Mouse (Mus musculus): ENCODE measurements around the gene Gm15517.
"Not testable (repeated sequence)": the region's sequence is repeated elsewhere in the genome, so short reads cannot be mapped to it uniquely, and the experiment has no call there.

Gene Gm15517

DNA sequence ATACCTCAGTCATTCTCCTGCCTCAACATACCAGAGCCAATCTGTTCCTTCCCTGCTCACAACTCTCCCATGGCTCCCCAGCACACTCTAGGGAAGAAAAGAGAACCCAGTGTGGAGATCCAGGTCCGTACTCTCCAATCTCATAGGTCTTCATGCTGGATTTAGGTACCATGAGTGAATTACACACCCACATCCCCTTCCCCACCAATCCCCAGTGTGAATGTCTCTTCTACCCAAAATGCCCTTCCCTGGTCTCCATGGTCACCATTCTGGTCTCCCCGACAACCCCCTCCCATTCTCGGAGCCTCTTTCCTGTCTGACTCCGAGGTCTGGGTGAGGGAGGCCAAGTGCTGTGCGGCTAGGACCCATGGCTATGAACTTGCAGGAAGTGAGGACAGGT is at the start of gene Gm15517:
Gene Gm15517, plus strand, starts transcription at position 301 of the 400 bp plus-strand sequence.
- DNase-seq (ENCODE audit: low spot score in 2 of 2): no peak

DNA sequence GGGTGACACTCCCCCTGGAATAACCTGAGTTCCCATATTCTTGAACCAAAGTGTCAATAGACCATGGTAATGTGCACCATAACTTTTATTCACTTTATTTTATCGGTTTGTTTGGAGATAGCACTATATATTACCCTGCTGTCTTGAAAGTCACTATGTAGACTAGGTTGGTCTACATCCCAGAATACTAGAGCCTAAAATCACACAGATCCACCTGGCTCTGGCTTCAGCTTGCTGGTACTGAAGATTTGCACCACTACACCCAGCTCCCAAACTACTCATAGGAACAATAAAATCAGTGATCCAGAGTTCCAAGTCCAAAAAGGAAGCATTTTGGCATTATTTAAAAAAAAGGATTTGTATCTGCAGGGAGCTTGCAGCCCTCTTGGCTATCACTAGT is 45.6 kb upstream of the Gm15517 start, which contains the start of gene Klk1b5:
Gene Klk1b5, plus strand, starts transcription at position 301 of the 400 bp plus-strand sequence.
- DNase-seq (ENCODE audit: low spot score in 2 of 2): no peak

DNA sequence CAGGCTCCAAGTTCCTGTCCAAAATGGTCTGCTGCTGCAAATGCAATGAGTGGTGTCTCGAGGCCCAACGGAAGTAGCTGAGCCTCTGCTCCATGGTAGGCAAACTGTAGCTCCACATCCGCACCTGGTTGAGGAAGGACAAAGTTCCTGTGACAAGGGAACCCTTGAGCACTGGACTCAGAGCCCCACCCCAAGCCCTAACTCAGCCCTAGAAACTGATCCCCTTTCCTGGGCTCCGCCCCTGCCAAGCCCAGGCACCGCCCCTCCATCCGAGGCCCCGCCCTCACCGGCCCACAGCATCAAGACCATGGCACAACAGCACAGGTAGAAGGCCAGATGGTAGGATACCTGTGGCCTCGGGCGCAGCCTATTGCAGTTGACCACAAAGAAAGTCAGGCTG is 39.6 kb upstream of the Gm15517 start:
- not testable (repeated sequence) for DNase-seq (ENCODE audit: low spot score in 2 of 2)

DNA sequence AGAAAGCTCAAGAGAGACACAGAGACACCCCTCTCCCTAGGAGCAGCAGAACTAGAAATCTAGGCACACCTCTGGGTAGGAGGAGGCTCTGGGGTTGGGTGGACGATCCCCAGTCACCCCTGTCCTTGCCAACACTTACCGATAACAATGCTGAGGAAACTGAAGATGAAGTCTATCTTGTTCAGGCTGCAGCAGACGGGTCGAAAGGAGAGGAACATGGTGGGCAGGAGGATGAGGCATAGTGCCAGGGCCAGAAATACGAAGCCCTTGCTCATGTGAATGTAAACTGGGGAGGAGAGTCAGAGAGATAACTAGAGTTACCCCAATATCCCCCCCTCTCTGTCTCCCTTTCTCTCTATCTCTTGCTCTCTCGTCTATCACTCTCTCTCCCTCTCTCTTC is 38.9 kb upstream of the Gm15517 start:
- DNase-seq (ENCODE audit: low spot score in 2 of 2): not testable (repeated sequence)

DNA sequence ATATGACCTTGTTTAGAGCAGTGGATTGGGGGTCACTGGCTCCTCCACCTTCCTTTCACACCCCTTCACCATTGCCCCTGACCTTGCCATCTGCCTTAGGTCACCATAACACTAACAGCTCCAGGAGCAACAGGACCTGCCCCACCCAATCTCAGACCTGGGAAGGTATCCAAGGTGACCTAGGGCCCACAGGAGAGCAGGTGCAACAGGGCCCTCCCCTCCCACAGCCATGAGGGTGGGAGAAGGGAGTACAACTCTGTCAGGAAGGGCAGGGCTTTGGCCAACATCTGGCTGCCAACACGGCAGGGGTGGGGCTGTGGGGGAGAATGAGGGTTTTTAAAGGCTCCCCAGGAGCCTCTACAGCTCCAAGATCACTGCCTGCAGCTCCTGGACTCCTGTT is 36.2 kb upstream of the Gm15517 start, which contains the start of gene Klk1:
Gene Klk1, plus strand, starts transcription at position 285 of the 400 bp plus-strand sequence.
- DNase-seq (ENCODE audit: low spot score in 2 of 2): no peak

DNA sequence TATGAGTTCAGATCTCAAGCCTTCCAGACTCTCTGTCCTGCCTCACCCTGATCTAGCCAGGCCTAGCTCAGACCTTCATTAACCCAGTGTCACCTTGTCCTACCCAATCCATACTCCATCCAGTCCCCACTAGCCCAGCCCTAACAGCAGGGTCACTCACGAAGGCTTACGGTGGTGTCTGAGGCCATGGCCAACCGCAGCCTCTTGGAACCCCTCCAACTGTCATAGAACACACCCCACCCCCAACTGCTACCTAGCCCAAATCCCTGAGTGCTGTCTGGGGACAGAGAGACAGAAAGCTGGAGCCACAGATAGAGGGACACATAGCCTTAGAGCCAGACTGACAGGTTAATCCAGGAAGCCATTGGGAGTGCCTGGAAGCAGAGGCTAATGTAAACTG is 25.3 kb upstream of the Gm15517 start, which contains the start of gene Gm36864:
Gene Gm36864, plus strand, starts transcription at position 269 of the 400 bp plus-strand sequence.
- DNase-seq (ENCODE audit: low spot score in 2 of 2): no peak

DNA sequence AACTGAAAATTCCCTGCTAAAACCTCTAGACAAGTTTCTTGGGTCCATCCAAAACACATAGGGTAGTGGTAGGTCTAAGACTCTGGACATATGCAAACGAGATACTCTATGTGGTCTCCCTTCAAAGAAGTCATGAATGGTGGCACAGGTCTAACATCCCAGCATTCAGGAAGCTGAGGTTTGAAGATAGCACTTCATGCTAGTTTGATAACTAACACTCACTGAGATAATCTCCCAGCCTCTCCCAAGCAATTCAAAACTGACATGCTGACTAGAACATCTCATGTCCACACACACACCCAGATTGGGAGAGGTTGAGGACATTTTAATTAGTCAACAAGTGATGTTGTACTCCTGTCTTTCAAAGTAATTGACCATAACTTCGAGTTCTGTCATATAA is 21.3 kb upstream of the Gm15517 start:
- no peak for DNase-seq (ENCODE audit: low spot score in 2 of 2)

DNA sequence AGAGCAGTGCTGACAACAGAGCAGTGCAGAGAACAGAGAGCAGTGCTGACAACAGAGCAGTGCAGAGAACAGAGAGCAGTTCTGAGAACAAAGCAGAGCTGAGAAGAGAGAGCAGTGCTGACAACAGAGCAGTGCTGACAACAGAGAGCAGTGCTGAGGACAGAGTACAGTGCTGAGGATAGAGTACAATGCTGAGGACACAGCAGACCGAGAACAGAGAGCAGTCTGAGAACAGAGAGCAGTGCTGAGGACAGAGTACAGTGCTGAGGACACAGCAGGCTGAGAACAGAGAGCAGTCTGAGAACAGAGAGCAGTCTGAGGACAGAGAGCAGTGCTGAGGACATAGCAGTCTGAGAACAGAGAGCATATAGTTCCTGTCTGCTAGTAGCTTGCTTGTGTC is 20.5 kb upstream of the Gm15517 start:
- DNase-seq (ENCODE audit: low spot score in 2 of 2): no peak

DNA sequence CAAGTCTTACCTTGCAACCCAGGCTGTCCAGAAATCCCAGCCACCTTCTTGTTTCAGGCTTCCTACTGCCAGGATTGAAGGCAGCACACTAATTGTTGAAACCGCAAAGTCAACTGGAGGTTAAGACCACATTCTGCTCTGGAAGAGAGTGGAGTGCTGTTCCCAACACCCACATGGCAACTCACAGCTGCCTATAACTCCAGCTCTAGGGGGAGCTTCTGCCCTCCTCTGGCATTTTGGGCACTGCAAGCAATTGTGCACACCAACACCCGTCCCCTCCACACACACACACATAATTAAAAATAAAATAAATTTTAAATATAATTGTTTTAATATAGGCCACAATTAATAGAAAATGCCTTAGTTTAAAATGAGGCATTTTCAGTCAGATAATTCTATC is 20.1 kb upstream of the Gm15517 start:
- DNase-seq (ENCODE audit: low spot score in 2 of 2): no peak

DNA sequence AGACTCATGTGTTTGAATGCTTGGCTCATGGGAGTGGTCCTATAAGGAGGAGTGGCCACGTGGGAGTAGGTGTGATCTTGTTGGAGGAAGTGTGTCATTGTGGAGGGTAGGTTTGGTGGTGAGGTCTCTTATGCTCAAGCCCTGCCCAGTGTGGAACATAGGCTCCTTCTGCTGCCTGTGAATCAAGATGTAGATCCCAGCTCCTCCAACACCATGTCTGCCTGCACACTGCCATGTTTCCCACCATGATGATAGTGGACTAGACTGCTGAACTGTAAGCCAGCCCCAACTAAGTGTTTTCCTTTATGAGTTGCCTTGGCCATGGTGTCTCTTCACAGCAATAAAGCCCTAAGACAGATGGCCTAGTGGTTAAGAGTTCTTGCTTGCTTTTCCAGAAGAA is 17.2 kb upstream of the Gm15517 start:
- no peak for DNase-seq (ENCODE audit: low spot score in 2 of 2)

DNA sequence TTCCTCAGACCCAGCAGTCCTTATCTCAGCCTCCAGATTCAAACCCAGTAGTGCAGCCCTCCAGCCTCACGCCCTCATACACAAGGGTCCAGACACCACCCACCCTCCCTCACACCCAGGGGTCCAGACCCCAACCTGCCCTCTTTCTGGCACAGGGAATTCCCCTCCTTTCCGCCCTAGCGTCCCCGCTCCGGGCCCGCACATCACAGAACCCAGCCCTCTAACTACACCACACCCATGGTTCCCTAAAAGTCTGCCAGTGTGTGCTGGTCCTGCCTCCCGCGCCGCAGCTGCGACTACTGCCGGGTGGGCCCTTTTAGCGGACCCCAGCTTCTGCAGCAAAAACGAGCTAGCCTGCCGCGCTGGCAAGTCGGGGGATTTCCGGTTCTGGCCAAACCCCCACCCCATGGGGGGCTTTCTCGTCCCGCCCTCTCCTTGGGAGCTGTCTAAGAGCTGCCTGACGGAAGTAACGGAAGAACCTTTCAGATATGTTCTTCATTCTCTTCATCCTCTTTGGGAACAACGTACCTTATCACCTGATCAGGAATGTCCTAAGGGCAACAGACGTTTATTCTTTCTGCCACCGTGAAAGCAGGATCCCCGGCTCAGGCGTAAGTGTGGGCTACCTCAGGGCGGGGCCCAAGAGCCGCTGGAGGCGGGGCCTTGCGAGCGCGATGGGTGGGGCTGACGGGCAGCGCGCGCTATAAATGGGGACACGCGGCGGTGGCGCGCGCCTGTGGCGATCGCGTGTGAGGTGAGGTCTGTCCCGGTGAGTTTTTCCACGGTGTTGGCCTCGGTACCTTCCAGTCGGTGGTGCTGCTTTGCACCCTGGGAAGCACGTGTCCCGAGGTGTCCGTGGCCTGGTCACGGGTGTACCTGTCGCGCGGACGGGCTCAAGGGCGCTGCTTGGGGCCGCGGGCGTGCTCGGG is 14.9 kb upstream of the Gm15517 start, which contains the start of the genes 1700028J19Rik and 2410002F23Rik:
Gene 1700028J19Rik, minus strand, starts transcription at position 641 of the 929 bp plus-strand sequence.
Gene 2410002F23Rik, plus strand, starts transcription at position 668 of the 929 bp plus-strand sequence.
- peak; percentile 91 to 97 for DNase-seq (ENCODE audit: low spot score in 2 of 2)

DNA sequence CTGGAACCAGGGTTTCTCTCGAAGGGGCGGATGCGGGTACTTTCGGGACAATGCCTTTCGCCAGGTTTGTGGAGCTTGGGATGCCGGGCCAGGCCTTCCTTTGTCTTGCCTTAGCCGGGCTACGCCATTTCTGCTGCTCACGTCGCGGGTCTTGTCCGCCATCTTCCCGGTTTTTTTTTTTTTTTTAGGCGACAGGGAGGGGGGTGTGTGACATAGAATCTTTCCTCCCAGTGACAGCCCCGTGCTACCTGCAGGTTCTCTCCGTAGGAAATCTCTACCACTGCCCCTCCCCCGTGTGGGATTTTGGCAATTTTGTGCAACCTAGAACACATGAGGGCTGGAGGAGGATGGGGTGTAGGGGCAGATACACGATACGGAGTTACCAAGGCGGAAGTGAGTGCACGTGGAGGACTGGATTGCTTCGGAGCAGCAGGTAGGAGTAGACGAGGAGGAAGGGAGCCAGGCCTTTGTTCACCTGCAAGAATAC is 14.2 kb upstream of the Gm15517 start:
- DNase-seq (ENCODE audit: low spot score in 2 of 2): peak; percentile 32 to 70

DNA sequence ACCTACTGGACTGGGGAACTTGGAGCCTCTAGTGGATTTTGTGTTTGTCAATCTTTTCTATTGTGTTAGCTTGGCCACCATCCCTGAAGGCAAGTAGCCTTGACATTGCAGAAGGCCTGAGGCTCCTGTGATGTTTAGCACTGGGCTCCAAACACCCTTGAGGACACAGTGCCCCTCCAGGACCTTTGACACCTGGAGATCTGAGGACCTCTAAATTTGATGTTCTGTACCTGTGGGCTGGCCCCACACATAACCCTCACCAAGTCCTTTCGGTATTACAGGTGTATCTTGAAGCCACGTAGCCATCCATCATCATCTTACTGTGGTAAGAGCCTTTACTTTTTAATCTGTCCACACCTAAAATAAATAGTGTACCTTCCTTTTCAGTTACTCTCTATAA is 13.3 kb upstream of the Gm15517 start:
- no peak for DNase-seq (ENCODE audit: low spot score in 2 of 2)

DNA sequence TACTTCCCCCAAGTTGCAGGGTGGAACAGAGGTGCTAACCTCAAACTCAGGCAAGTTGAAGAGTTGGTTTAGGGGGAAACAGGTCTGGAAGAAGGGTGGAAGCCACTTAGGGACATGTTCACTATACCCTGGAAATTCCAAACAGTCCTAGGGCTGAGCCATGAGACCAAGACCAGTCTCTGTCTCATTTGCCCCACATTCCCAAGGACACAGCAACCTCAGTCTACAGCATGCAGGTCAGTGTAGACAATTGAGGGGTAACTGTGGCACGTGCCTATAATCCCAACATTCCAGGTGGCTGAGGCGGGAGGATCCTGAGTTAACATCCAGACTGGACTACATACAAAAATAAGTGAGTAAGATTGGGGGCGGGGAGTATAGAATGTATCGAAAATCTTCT is 12.0 kb upstream of the Gm15517 start:
- DNase-seq (ENCODE audit: low spot score in 2 of 2): no peak

DNA sequence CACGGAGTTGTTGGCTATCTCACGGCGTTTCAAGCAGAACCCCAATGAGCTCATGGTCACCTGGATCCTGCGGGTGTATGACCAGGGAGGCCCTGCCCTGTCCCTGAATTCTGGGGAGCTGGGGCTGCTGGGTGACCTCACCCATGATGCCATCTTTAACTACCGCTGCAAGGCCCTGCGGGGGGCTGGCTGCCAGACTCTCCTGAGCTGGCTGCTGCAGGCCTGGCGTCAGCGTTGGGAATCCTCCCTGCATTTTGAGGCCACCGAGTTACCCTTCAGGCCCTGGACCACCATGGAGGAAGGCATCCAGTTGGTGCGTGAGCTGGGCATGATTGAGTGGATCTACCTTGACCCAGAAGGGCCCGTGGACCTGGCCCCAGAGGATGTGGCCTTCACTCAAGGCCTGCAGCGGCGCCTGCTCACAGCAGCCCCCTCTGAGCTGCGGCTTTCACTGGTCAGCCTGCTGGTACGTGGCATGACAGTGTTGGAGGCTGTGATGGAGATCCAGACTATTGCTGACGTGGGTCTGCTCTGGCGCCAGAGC is 10.4 kb upstream of the Gm15517 start:
- DNase-seq (ENCODE audit: low spot score in 2 of 2): not testable (repeated sequence)

DNA sequence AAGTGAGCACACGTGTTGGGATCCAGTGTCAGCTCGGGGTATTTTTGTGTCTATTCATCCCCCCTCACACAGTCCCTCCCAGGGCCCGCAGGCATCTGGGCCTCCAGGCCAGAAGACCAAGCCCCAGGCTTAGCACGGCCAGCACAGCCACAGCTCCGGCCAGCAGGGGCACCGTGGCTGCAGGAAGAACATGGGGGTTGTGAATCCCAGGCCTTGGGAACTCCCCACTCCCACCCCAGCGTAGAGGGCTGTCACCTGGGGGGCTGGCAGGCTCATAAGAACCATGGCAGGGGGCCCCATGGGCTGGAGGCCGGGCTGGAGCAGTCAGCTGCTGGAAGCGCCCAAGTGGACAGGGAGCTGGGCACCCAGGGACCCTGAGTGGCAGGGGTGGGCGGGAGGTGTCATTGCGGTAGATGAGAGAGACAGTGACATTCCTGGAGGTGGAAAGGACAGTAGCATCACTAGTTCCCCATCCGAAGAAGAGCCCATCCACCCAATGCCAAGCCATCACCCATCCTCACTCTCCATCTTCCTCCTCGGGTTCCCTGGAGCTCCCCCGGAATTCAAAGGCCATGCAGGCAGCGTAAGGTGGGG is 8.1 kb upstream of the Gm15517 start:
- DNase-seq (ENCODE audit: low spot score in 2 of 2): no peak

DNA sequence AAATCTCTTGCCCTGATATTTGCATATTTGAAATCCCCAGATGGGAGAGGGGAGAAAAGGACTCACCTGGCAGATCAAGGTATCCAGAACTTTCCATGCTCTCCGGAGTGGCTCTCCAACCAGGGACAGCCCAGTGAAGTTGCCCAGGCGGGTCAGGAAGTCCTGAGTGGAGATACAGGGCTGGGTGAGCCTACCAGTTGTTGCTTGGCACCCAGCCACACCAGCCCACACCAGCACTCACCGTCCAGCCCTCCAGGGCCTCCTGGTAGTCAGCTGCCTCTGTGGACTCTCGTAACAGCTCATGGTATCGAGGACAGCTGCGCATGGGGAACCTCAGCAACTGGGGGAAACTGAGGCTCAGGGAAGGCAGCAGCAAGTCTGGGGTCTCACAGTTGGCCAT is 6.3 kb upstream of the Gm15517 start:
- DNase-seq (ENCODE audit: low spot score in 2 of 2): no peak

DNA sequence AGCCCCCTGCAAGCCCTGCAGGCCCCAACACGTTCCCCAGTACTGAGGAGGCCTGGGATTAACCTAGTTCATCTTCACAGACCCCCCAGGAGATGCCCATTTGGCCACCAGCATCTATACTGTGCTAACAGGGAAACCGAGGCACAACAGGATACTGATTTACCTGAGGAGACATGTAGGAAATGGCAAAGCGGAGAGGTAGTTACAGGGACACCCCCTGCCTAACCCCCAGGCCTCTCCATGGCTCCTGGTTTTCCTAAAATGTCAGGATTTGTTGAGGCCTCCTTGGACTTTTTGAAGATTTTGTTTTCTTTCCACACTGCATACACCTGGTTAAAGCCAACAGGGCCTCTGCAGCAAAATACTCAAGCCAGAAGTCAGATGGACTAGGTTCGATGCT is 4.0 kb upstream of the Gm15517 start, which contains the start of gene Acp4:
Gene Acp4, minus strand, starts transcription at position 101 of the 400 bp plus-strand sequence.
- DNase-seq (ENCODE audit: low spot score in 2 of 2): no peak

DNA sequence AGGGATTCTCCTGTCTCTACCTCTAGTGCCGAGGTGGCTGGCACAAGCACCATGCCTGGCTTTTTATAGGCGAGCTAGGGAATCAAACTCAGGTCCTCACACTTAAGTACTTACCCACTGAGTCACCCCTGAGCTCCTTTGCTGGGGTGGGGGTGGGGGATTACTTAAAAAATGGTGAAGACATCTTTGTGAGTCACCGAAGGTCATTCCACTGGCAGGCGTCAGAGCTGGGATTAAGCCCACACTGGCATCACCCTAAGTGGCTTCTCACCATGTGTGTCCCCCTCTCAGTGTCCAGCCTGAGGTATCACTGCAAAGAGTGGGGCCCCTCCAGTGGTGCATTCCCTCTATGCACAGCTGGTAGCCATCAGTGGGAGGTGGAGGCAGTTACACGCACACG is 837 bp upstream of the Gm15517 start:
- DNase-seq (ENCODE audit: low spot score in 2 of 2): no peak

DNA sequence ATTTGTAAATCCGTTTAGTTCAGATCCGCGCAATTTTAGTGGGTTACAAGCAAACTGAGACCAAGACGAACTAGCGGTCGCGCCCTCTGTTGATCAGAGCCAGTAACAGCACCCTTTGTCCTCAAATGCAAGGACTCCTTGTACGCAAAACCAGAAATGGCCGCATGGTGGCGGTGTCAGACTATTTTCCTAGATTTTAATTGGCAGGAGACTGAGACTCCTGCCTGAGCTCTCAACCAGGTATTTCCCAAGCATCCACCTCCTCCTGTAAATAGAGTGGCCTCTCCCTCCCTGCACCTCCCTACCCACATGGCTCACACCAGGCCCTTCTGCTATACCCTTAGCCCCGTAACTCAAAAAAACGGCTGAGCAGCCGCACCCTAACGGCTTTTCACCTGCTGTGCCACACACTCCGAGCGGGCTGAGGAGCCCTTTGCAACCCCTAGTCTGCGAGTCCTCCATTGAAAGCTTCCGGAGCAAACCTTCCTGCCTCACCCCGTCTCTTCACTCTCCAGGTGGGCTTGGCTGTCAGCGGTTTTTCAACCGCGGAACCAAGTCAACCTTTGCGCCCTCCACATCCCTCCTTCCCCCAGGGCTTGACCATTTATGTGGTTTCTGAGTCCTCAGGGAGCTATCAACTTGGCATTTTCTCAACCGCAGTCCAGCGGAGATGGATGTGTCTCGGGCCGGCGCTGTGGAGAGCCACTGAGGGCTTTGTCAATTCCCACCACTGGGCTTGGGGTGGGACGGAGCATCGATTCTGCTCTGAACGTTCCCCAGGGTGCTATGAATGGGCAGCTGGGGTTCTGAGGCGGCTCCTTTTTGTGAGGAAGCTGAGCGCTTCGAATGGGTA is 1.8 kb downstream of the Gm15517 start:
- peak; percentile 89 to 94 for DNase-seq (ENCODE audit: low spot score in 2 of 2)

DNA sequence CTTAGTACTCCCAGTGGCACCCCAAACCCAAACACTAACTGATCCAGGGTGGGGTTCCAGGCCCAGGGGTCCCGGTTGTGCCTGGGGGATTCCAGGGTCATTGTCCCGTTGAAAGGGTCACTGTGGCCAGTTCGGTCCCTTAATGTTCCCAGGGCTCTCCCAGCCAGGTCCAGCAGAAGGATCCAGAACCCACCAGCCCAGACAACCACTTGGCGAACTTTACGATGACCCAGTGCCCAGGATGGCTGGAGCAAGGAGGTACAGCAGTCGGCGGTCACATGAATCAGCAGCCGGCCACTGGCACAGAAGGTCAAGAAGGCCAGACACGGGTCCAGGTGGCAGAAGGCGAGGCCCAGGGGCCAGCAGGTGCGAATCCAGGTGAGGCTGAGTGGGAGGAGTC is 6.9 kb downstream of the Gm15517 start:
- no peak for DNase-seq (ENCODE audit: low spot score in 2 of 2)

Measured in spleen, postnatal 4 days (tissue).